Mouse (Mus musculus): ENCODE data around the gene Fzr1. TPM values are rescaled to one million over a fixed set of nuclear protein-coding genes. Genes with fewer than 3 reads are reported as not detected.

The Fzr1 gene
- polyA plus RNA-seq, 1 experiment from 2014 or later, result 105 TPM

DNA sequence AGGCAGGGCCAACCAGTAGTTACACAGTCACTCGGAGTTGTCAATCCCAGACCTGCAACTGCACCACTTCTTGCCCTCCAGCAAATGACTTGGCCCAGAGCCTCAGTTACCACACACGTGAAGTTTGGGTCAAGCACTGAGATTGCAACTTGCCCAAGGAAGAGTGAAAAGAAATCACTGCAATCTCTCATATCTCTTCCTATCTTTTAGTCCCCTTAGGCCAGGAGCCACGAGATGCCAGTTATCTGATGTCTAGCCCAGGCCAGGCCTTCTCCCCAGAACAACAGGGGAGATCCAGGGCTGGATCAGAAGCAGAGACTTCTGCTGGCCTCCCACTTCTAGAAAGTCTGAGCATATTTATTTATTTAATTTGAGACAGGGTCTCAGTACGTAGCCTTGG, 22.8 kb downstream of the Fzr1 start:
- Histone ChIP-seq H3K4me2 (ENCODE audit: low read depth, low read length) (no peak overlapping the region), H3K9ac (ENCODE audit: low read length) (no peak overlapping the region), H3K27me3 (ENCODE audit: control insufficient read depth, insufficient read depth, low read depth, low read length) (no peaks in the 10 kb centered on the region), H3K4me1 (replicated peaks; ENCODE audit: control insufficient read depth, insufficient read depth, low read length) (peaks cover 25% of the 10 kb centered on the region), H3K27ac (ENCODE audit: low read length) (no peak overlapping the region), H3K4me3 (ENCODE audit: low read length) (no peak overlapping the region), H3K36me3 (ENCODE audit: control insufficient read depth, insufficient read depth, low read length) (no peaks in the 10 kb centered on the region), H3K9me3 (ENCODE audit: control insufficient read depth, low read length) (no peaks in the 10 kb centered on the region)
- WGBS, result 80% methylated on average over 4 of the region's 4 CpGs
- ATAC-seq (ENCODE audit: low read depth), result no peak

DNA sequence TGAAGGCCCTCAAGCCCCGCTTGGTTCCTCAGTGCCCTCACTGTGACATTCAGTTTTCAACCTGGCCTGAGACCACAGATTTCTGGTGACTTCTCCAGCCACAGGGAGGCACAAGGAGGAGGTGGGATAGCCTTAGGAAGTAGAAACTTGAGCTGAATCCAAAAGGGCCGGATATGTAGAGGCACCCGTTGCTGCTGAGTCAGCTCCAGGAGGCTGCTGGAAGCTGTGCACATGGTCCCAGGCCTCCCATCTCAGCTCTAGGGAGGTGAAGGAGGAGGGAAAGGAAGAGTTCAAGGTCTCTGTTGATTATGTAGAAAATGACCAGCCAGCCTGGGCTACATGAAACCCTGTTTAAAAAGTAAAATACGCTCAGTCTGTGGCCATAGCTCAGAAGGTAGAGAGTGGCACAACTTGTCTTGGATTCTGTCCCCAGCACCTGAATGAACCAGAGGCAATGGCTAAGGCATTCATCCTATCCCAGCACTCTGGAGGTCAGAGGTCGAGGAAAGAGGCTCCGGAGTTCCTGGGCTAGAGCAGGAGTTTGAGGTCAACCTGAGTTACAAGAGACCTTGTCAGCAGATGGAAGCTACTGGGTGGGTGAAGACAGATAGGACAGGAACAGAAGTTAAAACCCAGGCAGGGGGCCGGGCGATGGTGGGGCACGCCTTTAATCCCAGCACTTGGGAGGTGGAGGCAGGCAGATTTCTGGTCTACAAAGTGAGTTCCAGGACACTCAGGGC, 23.4 kb downstream of the Fzr1 start:
- ATAC-seq (ENCODE audit: low read depth), result no peak
- peaks cover 25% of the 10 kb centered on the region for H3K4me1 ChIP-seq (replicated peaks; ENCODE audit: control insufficient read depth, insufficient read depth, low read length)
- H3K9me3 ChIP-seq (ENCODE audit: control insufficient read depth, low read length), result no peaks in the 10 kb centered on the region
- no peak overlapping the region for H3K27ac ChIP-seq (ENCODE audit: low read length)
- H3K27me3 ChIP-seq (ENCODE audit: control insufficient read depth, insufficient read depth, low read depth, low read length), result no peaks in the 10 kb centered on the region
- no peak overlapping the region for H3K4me3 ChIP-seq (ENCODE audit: low read length)
- H3K4me2 ChIP-seq (ENCODE audit: low read depth, low read length), result no peak overlapping the region
- no peak overlapping the region for H3K9ac ChIP-seq (ENCODE audit: low read length)
- H3K36me3 ChIP-seq (ENCODE audit: control insufficient read depth, insufficient read depth, low read length), result no peaks in the 10 kb centered on the region
- WGBS, result 62% methylated on average over 9 of the region's 9 CpGs

DNA sequence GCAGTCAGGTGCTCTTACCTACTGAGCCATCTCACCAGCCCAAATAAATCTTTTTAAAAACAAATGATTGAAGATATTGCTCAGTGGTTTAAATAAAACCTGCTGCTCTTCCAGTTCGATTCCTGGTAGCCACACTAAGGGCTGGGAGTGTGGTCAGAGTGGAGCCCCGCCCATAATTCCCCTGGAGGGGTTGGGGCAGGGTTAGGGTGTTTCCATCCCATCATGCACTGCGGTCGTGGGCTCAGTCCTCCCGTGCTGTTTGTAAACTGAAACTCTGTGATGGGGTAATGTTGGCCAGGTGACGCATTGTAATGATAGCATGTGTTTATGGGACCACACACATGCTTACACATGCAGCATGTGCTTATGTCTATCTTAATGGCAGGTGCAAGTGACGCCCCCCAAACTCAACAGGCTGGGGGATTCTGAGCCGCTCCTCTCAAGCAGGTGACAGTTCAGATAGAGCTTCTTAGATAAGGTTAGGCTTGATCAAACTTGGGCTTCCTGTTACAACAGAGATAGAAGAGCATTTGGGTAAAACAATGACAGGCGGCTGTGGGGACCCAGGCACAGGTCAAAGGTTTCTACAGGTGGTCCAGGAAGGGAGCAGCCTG, 26.5 kb downstream of the Fzr1 start:
- ATAC-seq (ENCODE audit: low read depth), result no peak
- H3K9ac ChIP-seq (ENCODE audit: low read length), result no peak overlapping the region; the same call in 1 of the 2 replicates
- 19% methylated on average over 9 of the region's 9 CpGs for WGBS

DNA sequence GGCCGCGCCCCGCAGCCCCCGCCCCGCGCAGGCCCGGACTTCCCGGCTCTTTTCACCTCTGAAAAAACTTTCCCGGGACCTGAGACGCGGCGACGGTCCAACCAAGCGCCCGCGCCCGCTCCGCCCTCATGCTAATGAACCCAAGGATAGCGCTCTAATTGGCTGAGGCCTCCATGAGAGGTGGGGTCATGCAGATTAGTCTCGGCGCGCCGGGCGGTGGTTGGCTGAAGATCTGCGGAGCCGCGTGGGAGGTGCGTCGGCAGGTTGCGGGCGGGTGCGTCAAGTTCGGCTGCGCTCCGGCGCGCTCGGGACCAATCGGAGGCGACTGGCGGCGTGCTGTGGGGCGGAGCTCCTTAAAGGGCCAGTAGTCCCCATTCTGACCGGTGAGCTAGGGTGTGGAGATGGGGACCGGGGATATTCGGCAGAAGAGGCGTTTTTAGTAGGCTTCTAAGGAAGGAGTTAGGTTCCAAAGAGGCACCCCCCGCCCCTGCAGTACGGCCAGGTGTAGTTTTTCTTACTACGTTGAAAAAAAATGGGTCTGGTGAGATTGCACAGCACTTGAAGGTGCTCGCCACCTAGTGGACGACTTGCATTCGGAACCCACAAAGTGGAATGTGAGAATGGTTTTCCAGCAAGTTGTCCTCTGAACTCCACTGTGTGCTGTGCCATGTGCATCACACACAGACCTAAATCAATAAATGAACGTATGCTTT, 27.8 kb downstream of the Fzr1 start, which contains the start of gene Hmg20b:
Gene Hmg20b (minus strand): TSS at position 130 of the 713 bp plus-strand sequence.
- under 1% methylated on average over 54 of the region's 54 CpGs for WGBS
- no peaks in the 10 kb centered on the region for H3K9me3 ChIP-seq (ENCODE audit: control insufficient read depth, low read length)
- ATAC-seq (ENCODE audit: low read depth), result peak; percentile 97
- H3K36me3 ChIP-seq (ENCODE audit: control insufficient read depth, insufficient read depth, low read length), result peaks cover 9% of the 10 kb centered on the region
- H3K4me2 ChIP-seq (ENCODE audit: low read depth, low read length), result peak within 1 kb of the TSS; percentile 88
- H3K9ac ChIP-seq (ENCODE audit: low read length), result peak within 1 kb of the TSS; percentile 80
- H3K27me3 ChIP-seq (ENCODE audit: control insufficient read depth, insufficient read depth, low read depth, low read length), result no peaks in the 10 kb centered on the region; the same call in 1 of the 2 replicates
- peak within 1 kb of the TSS; percentile 84 for H3K4me3 ChIP-seq (ENCODE audit: low read length)
- peaks cover 36% of the 10 kb centered on the region for H3K4me1 ChIP-seq (replicated peaks; ENCODE audit: control insufficient read depth, insufficient read depth, low read length)
- H3K27ac ChIP-seq (ENCODE audit: low read length), result peak within 1 kb of the TSS; percentile 61

More for the DNA sequence above, 26.5 kb downstream of the Fzr1 start:
- peaks cover 29% of the 10 kb centered on the region for H3K4me1 ChIP-seq (replicated peaks; ENCODE audit: control insufficient read depth, insufficient read depth, low read length)
- H3K27me3 ChIP-seq (ENCODE audit: control insufficient read depth, insufficient read depth, low read depth, low read length), result no peaks in the 10 kb centered on the region; the same call in 1 of the 2 replicates
- H3K36me3 ChIP-seq (ENCODE audit: control insufficient read depth, insufficient read depth, low read length), result peaks cover 7% of the 10 kb centered on the region
- no peak overlapping the region for H3K27ac ChIP-seq (ENCODE audit: low read length)
- H3K4me3 ChIP-seq (ENCODE audit: low read length), result no peak overlapping the region
- H3K4me2 ChIP-seq (ENCODE audit: low read depth, low read length), result no peak overlapping the region
- H3K9me3 ChIP-seq (ENCODE audit: control insufficient read depth, low read length), result no peaks in the 10 kb centered on the region

DNA sequence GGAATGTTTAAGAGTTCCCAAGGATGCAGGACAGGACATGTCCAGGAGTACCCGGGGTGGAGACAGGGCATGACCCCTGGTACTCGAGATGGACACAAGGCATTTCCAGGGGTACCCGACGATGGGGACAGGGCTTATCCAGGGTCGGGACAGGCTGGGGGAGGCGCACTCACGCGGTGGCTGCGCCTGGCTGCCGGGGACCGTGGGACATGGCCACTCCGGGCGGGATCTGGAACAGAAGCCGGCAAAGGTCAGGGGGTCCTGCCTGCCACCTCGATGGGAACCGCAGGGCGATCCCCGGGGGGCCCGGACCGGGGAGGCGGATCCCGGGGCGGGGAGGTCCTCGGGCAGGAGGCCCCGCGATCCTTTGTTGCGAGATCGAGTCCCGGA, 28.4 kb downstream of the Fzr1 start:
- Histone ChIP-seq H3K4me3 (ENCODE audit: low read length) (peak overlapping the region; percentile 84), H3K27me3 (ENCODE audit: control insufficient read depth, insufficient read depth, low read depth, low read length) (peaks cover under 1% of the 10 kb centered on the region), H3K9ac (ENCODE audit: low read length) (peak overlapping the region; percentile 80), H3K4me1 (replicated peaks; ENCODE audit: control insufficient read depth, insufficient read depth, low read length) (peaks cover 36% of the 10 kb centered on the region), H3K9me3 (ENCODE audit: control insufficient read depth, low read length) (no peaks in the 10 kb centered on the region), H3K27ac (ENCODE audit: low read length) (peak overlapping the region; percentile 61), H3K4me2 (ENCODE audit: low read depth, low read length) (peak overlapping the region; percentile 88), H3K36me3 (ENCODE audit: control insufficient read depth, insufficient read depth, low read length) (peaks cover 9% of the 10 kb centered on the region)
- no peak; the same call in 1 of the 2 replicates for ATAC-seq (ENCODE audit: low read depth)
- 1% methylated on average over 28 of the region's 29 CpGs for WGBS

DNA sequence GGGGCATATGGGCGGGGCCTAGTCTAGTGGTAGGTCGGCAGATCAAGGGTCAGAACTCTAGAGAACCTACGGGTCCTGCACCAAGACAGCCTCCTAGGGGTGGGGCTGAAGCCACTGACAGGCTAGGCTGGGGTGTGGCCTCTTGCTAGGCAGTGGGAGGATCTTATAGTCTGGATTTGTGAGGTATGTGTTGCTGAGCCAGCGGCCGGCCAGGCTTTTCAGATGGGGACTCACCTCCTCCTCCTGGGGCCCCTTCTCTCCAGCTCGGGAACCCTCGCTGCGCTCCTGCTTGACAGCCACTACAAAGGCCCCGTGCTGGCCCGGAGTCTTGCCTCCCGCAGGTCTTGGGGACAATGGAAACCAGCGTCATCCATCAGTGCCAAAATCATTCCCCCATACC, 29.2 kb downstream of the Fzr1 start:
- Histone ChIP-seq H3K4me2 (ENCODE audit: low read depth, low read length) (peak overlapping the region; percentile 88), H3K9ac (ENCODE audit: low read length) (peak overlapping the region; percentile 80), H3K4me1 (replicated peaks; ENCODE audit: control insufficient read depth, insufficient read depth, low read length) (peaks cover 36% of the 10 kb centered on the region), H3K4me3 (ENCODE audit: low read length) (peak overlapping the region; percentile 84), H3K36me3 (ENCODE audit: control insufficient read depth, insufficient read depth, low read length) (peaks cover 9% of the 10 kb centered on the region), H3K9me3 (ENCODE audit: control insufficient read depth, low read length) (no peaks in the 10 kb centered on the region), H3K27me3 (ENCODE audit: control insufficient read depth, insufficient read depth, low read depth, low read length) (peaks cover 8% of the 10 kb centered on the region), H3K27ac (ENCODE audit: low read length) (peak overlapping the region; percentile 61; the same call in 1 of the 2 replicates)
- no peak for ATAC-seq (ENCODE audit: low read depth)
- 9% methylated on average over 12 of the region's 12 CpGs for WGBS

DNA sequence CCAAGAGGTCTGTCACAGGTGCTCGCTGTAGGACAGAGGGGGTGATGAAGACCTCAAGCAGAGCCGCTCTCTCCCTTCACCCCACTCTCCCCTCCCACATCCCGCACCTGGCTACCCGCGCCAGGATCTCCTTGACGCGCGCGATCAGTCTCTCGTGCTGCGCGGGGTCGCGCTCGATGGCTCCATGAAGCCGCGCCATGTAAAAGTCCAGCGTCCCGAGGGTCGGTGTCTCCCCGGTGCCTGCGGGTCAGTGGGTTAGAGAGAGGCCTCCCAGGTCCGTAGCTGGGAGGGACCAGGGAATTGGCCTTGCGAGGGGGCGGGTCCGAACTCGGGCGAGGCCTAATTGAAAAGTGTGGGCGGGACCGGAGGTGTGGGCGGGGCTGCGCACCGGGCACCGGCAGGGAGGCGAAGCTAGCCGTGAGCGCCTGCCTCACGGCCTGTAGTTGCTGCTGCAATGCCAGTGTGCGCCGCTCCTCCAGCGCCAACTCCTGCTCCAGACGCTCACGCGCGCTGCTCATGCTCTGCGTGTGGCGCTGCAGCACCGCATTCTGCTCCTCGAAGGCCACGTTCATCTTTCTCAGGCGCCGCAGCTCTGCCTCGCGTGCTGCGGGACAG, 31.8 kb downstream of the Fzr1 start:
- H3K4me1 ChIP-seq (replicated peaks; ENCODE audit: control insufficient read depth, insufficient read depth, low read length), result peaks cover 41% of the 10 kb centered on the region
- peak; percentile 16 for ATAC-seq (ENCODE audit: low read depth)
- peak overlapping the region; percentile 59 for H3K9ac ChIP-seq (ENCODE audit: low read length)

DNA sequence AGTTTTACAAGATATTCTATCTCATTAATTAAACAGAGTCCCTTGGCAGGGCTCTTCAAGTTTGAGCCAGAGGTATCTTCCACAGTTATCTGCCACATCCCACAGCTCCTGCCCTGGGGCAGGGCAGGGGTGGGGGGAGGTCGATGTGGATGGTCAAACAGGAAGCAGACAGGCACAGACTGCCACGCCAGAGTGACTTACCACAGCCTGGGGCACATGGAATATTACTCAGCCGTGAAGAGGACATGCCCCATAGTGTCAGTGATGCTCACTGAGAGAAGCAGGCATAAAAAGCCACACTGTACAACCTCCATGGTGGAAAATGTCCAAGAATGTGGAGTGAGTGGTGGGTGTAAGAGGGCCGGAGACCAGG, 33.2 kb downstream of the Fzr1 start:
- peaks cover 9% of the 10 kb centered on the region for H3K36me3 ChIP-seq (ENCODE audit: control insufficient read depth, insufficient read depth, low read length)
- peaks cover 36% of the 10 kb centered on the region for H3K27me3 ChIP-seq (ENCODE audit: control insufficient read depth, insufficient read depth, low read depth, low read length)
- H3K4me2 ChIP-seq (ENCODE audit: low read depth, low read length), result no peak overlapping the region
- H3K27ac ChIP-seq (ENCODE audit: low read length), result no peak overlapping the region
- no peak overlapping the region for H3K9ac ChIP-seq (ENCODE audit: low read length)
- no peaks in the 10 kb centered on the region for H3K9me3 ChIP-seq (ENCODE audit: control insufficient read depth, low read length)
- 82% methylated on average over 4 of the region's 4 CpGs for WGBS
- ATAC-seq (ENCODE audit: low read depth), result no peak
- H3K4me3 ChIP-seq (ENCODE audit: low read length), result no peak overlapping the region
- H3K4me1 ChIP-seq (replicated peaks; ENCODE audit: control insufficient read depth, insufficient read depth, low read length), result peaks cover 34% of the 10 kb centered on the region

More for the DNA sequence above, 31.8 kb downstream of the Fzr1 start:
- peak overlapping the region; percentile 41 for H3K27ac ChIP-seq (ENCODE audit: low read length)
- H3K27me3 ChIP-seq (ENCODE audit: control insufficient read depth, insufficient read depth, low read depth, low read length), result peaks cover 32% of the 10 kb centered on the region
- peak overlapping the region; percentile 39 for H3K4me3 ChIP-seq (ENCODE audit: low read length)
- peak overlapping the region; percentile 63 for H3K4me2 ChIP-seq (ENCODE audit: low read depth, low read length)
- WGBS, result 10% methylated on average over 55 of the region's 55 CpGs
- no peaks in the 10 kb centered on the region for H3K9me3 ChIP-seq (ENCODE audit: control insufficient read depth, low read length)
- H3K36me3 ChIP-seq (ENCODE audit: control insufficient read depth, insufficient read depth, low read length), result peaks cover 9% of the 10 kb centered on the region

All from lung, embryonic 16.5 days (tissue).